Comparison of ENCODE assay signal across 8 mouse cellular contexts in the genomic region with DNA sequence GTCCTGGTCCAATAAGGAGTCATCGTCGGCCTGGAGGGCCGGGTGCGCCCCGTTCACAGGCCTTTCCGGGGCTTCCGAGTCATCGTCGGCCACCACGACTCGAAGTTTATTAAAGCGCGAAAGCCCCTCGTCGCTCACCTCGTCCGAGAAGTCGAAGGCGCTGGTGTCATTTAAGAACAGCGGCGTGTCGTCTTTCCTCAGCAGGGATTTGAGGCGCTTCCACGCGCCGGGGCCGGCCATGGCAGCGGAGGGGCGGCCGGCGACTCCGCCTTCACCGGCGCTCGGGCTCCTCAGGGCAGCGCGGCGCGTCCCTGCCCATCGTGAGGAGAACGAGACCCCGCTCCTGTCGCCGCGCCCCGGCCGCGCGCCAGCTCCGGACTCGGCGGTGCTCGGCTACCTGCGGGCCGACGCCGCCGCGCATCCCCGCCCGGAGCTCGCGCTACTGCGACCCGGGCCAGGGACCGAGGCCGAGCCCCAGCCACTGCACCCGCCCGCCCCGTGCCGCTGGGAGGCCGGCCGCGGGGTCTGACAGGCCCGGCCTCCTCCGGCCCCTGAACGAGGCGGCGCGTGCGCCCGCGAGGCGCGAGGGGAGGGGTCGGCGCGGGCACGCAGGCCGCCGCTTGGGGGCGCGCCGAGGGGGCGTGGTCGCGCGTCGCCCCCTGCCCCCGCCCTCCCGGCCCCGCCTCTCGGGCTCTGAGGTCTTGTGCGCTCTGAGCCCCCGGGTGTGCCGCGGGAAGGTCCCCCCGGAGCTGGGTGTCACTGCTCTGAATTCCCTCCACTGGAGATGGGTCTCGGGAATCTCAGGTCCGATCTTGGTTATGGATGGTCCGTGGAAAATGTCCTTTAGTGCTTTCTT. TPM values are rescaled to one million over a fixed set of nuclear protein-coding genes. Genes with fewer than 3 reads are reported as not detected.
DNase-seq lines count a peak whose midpoint lies in the region; ATAC-seq and TF ChIP-seq lines count a peak whose summit lies in the region.

Gene Slc30a4, minus strand, starts transcription at position 483 of the 856 bp plus-strand sequence.

- peak within 1 kb of the TSS; percentile 75 for H3K4me3 ChIP-seq in bone marrow, adult 2 months (replicated peaks; ENCODE audit: control insufficient read depth, low read depth, low read length)
- H3K4me3 ChIP-seq in forebrain, embryonic 11.5 days (ENCODE audit: low read depth, low read length) = peak within 1 kb of the TSS; percentile 68
- H3K4me3 ChIP-seq in heart, embryonic 14.5 days (ENCODE audit: control insufficient read depth in 1 of 2, insufficient read depth in 1 of 2, low read depth in 1 of 2, low read length in 2 of 2) = peak within 1 kb of the TSS; percentile 65 to 79
- H3K4me3 ChIP-seq in liver, embryonic 14.5 days (ENCODE audit: insufficient read depth in 1 of 2, low read depth in 2 of 2, low read length in 2 of 2) = peak within 1 kb of the TSS; percentile 54 to 71
- peak within 1 kb of the TSS; percentile 69 for H3K4me3 ChIP-seq in neural tube, embryonic 11.5 days (ENCODE audit: low read depth, low read length)
- peak within 1 kb of the TSS; percentile 72 for H3K4me3 ChIP-seq in stomach, postnatal 0 days (ENCODE audit: low read depth, low read length)

- no peaks in the 10 kb centered on the region; the same call in none of the 2 replicates for H3K4me1 ChIP-seq in bone marrow, adult 2 months (ENCODE audit: control insufficient read depth, insufficient read depth, low read length)
- peaks cover 2% of the 10 kb centered on the region; the same call in 1 of the 2 replicates for H3K4me1 ChIP-seq in forebrain, embryonic 11.5 days (replicated peaks; ENCODE audit: control insufficient read depth, insufficient read depth, low read length)
- peaks cover 0 to 11% of the 10 kb centered on the region in 2 experiments; a peak in 2 of 4 replicates for H3K4me1 ChIP-seq in heart, embryonic 14.5 days (ENCODE audit: control insufficient read depth in 2 of 2, insufficient read depth in 2 of 2, low read length in 2 of 2)
- no peaks in the 10 kb centered on the region for H3K4me1 ChIP-seq in liver, embryonic 14.5 days (replicated peaks; ENCODE audit: control insufficient read depth in 2 of 2, insufficient read depth in 2 of 2, low read length in 1 of 2)
- H3K4me1 ChIP-seq in neural tube, embryonic 11.5 days (ENCODE audit: control insufficient read depth, insufficient read depth, low read length) = peaks cover 11% of the 10 kb centered on the region; the same call in 1 of the 2 replicates
- H3K4me1 ChIP-seq in stomach, postnatal 0 days (replicated peaks; ENCODE audit: control insufficient read depth, insufficient read depth) = 0 out of 2 replicates have a peak, but pooled peaks cover 2% of the 10 kb centered on the region

- H3K27ac ChIP-seq in bone marrow, adult 2 months (ENCODE audit: control insufficient read depth, insufficient read depth, low read depth, low read length, poor library complexity) = peak within 1 kb of the TSS; percentile 50; the same call in 1 of the 2 replicates
- H3K27ac ChIP-seq in forebrain, embryonic 11.5 days (ENCODE audit: low read depth, low read length) = no peak within 1 kb of the TSS
- H3K27ac ChIP-seq in heart, embryonic 14.5 days (replicated peaks in 1 of 2; ENCODE audit: control insufficient read depth in 1 of 2, insufficient read depth in 1 of 2, low read depth in 2 of 2, low read length in 2 of 2) = peak within 1 kb of the TSS; percentile 43 to 69
- H3K27ac ChIP-seq in liver, embryonic 14.5 days = no peak within 1 kb of the TSS
- H3K27ac ChIP-seq in neural tube, embryonic 11.5 days (ENCODE audit: low read depth, low read length) = 0 out of 2 replicates have a peak within 1 kb of the TSS, but pooled peaks have one; percentile 14
- H3K27ac ChIP-seq in stomach, postnatal 0 days (replicated peaks) = peak within 1 kb of the TSS; percentile 86

- H3K36me3 ChIP-seq in forebrain, embryonic 11.5 days (ENCODE audit: control insufficient read depth, insufficient read depth, low read length) = no peaks in the 10 kb centered on the region
- no peaks in the 10 kb centered on the region for H3K36me3 ChIP-seq in heart, embryonic 14.5 days (ENCODE audit: control insufficient read depth, insufficient read depth, low read length)
- no peaks in the 10 kb centered on the region for H3K36me3 ChIP-seq in liver, embryonic 14.5 days (replicated peaks; ENCODE audit: control insufficient read depth, insufficient read depth, low read depth)
- H3K36me3 ChIP-seq in neural tube, embryonic 11.5 days (ENCODE audit: control insufficient read depth, insufficient read depth, low read length) = no peaks in the 10 kb centered on the region
- no peaks in the 10 kb centered on the region for H3K36me3 ChIP-seq in stomach, postnatal 0 days (ENCODE audit: control insufficient read depth, insufficient read depth, low read length)

- no peaks in the 10 kb centered on the region for H3K27me3 ChIP-seq in forebrain, embryonic 11.5 days (ENCODE audit: control insufficient read depth, insufficient read depth, low read length)
- no peaks in the 10 kb centered on the region for H3K27me3 ChIP-seq in heart, embryonic 14.5 days (ENCODE audit: control insufficient read depth, insufficient read depth, low read length)
- H3K27me3 ChIP-seq in liver, embryonic 14.5 days (ENCODE audit: control insufficient read depth, insufficient read depth, low read length) = peaks cover 34% of the 10 kb centered on the region
- H3K27me3 ChIP-seq in neural tube, embryonic 11.5 days (ENCODE audit: control insufficient read depth, insufficient read depth, low read length) = peaks cover 4% of the 10 kb centered on the region; the same call in 1 of the 2 replicates
- H3K27me3 ChIP-seq in stomach, postnatal 0 days (ENCODE audit: control insufficient read depth, insufficient read depth, low read length) = no peaks in the 10 kb centered on the region

- H3K9ac ChIP-seq in forebrain, embryonic 11.5 days (ENCODE audit: low read length) = peak within 1 kb of the TSS; percentile 75
- H3K9ac ChIP-seq in heart, embryonic 14.5 days (ENCODE audit: low read length) = peak within 1 kb of the TSS; percentile 85
- H3K9ac ChIP-seq in liver, embryonic 14.5 days (replicated peaks) = no peak within 1 kb of the TSS; the same call in 1 of the 2 replicates
- peak within 1 kb of the TSS; percentile 70 for H3K9ac ChIP-seq in neural tube, embryonic 11.5 days (ENCODE audit: low read length)
- peak within 1 kb of the TSS; percentile 85 for H3K9ac ChIP-seq in stomach, postnatal 0 days (ENCODE audit: low read length)

- H3K9me3 ChIP-seq in forebrain, embryonic 11.5 days (ENCODE audit: control insufficient read depth, low read length) = no peaks in the 10 kb centered on the region
- H3K9me3 ChIP-seq in heart, embryonic 14.5 days (ENCODE audit: control insufficient read depth, low read length) = no peaks in the 10 kb centered on the region
- H3K9me3 ChIP-seq in liver, embryonic 14.5 days (ENCODE audit: control insufficient read depth, low read length) = no peaks in the 10 kb centered on the region
- no peaks in the 10 kb centered on the region for H3K9me3 ChIP-seq in neural tube, embryonic 11.5 days (ENCODE audit: control insufficient read depth, low read length)
- H3K9me3 ChIP-seq in stomach, postnatal 0 days (ENCODE audit: control insufficient read depth, low read length) = no peaks in the 10 kb centered on the region

- H3K4me2 ChIP-seq in forebrain, embryonic 11.5 days (ENCODE audit: low read depth, low read length, severe bottlenecking) = peak within 1 kb of the TSS; percentile 66
- peak within 1 kb of the TSS; percentile 88 for H3K4me2 ChIP-seq in heart, embryonic 14.5 days (ENCODE audit: low read length)
- peak within 1 kb of the TSS; percentile 61 for H3K4me2 ChIP-seq in liver, embryonic 14.5 days (ENCODE audit: low read depth)
- peak within 1 kb of the TSS; percentile 75 for H3K4me2 ChIP-seq in neural tube, embryonic 11.5 days (ENCODE audit: low read depth)
- peak within 1 kb of the TSS; percentile 64 for H3K4me2 ChIP-seq in stomach, postnatal 0 days (replicated peaks; ENCODE audit: low read depth)

- peak; percentile 66 to 74 for DNase-seq in B cell, adult 2 months
- DNase-seq in forebrain, embryonic 11.5 days (ENCODE audit: low spot score) = peak; percentile 88
- DNase-seq in kidney, postnatal 10 days = peak; percentile 90
- no peak for DNase-seq in liver, embryonic 14.5 days (ENCODE audit: low read depth in 3 of 3, low spot score in 3 of 3)
- DNase-seq in neural tube, embryonic 11.5 days (ENCODE audit: low spot score) = peak; percentile 87
- DNase-seq in stomach, postnatal 0 days (ENCODE audit: low spot score) = peak; percentile 81

- no peak for TF ChIP-seq EP300 in liver, embryonic 14.5 days (IDR thresholded peaks at IDR 0.05; ENCODE audit: low read depth)
- TF ChIP-seq EP300 in stomach, postnatal 0 days (optimal IDR thresholded peaks at IDR 0.05) = no peak

- peak; percentile 99 for ATAC-seq in forebrain, embryonic 11.5 days (replicated peaks; ENCODE audit: low FRiP score)
- peak; percentile 99 for ATAC-seq in heart, embryonic 14.5 days (ENCODE audit: insufficient number of reproducible peaks, insufficient read depth, low FRiP score, low read depth)
- ATAC-seq in liver, embryonic 14.5 days (ENCODE audit: insufficient read depth) = peak; percentile 83
- peak; percentile 97 for ATAC-seq in neural tube, embryonic 11.5 days (ENCODE audit: insufficient read depth, low FRiP score, low TSS enrichment)
- peak; percentile 95 for ATAC-seq in stomach, postnatal 0 days (ENCODE audit: low FRiP score, low TSS enrichment)

- no peak for TF ChIP-seq CTCF in bone marrow, adult 2 months (IDR thresholded peaks at IDR 0.05; ENCODE audit: control insufficient read depth, insufficient read depth, low read length)
- TF ChIP-seq CTCF in liver, embryonic 14.5 days (IDR thresholded peaks at IDR 0.05; ENCODE audit: low read depth) = no peak
- peak; percentile 13; the same call in 1 of the 2 replicates for TF ChIP-seq CTCF in stomach, postnatal 0 days (IDR thresholded peaks at IDR 0.05; ENCODE audit: low read depth)

- WGBS in bone marrow, adult 2 months = 1% methylated on average over 111 of the region's 111 CpGs
- under 1% methylated on average over 77 of the region's 111 CpGs for WGBS in forebrain, embryonic 11.5 days
- under 1% methylated on average over 84 of the region's 111 CpGs for WGBS in heart, embryonic 14.5 days
- WGBS in liver, embryonic 14.5 days (ENCODE audit: insufficient replicate concordance) = under 1% methylated on average over 99 of the region's 111 CpGs
- under 1% methylated on average over 82 of the region's 111 CpGs for WGBS in neural tube, embryonic 11.5 days
- under 1% methylated on average over 110 of the region's 111 CpGs for WGBS in stomach, postnatal 0 days

- TF ChIP-seq POLR2A in bone marrow, adult 2 months (IDR thresholded peaks at IDR 0.05; ENCODE audit: borderline replicate concordance, control insufficient read depth, low read depth, low read length) = no peak

RNA-seq across cellular contexts. Expression of gene Slc30a4, which starts in this region (rescaled TPM):
- 0.18 and 2.8 TPM in 2 replicates for polyA plus RNA-seq in bone marrow, adult 2 months (2011; ENCODE audit: insufficient read depth, insufficient read length, low replicate concordance, missing spikeins)
- 6.8 and 9.6 TPM in 2 replicates for polyA plus RNA-seq in forebrain, embryonic 11.5 days (2014; fragmentation: Nextera tagmentation; extraction: Ambion mirVana)
- 10.4 and 10.9 TPM in 2 replicates for polyA plus RNA-seq in heart, embryonic 14.5 days (2014; fragmentation: Nextera tagmentation; extraction: Ambion mirVana)
- polyA plus RNA-seq in liver, embryonic 14.5 days (2012; rRNA removed) = 0.74 and 0.81 TPM in 2 replicates
- polyA plus RNA-seq in liver, embryonic 14.5 days (2014; fragmentation: Nextera tagmentation; extraction: Ambion mirVana) = 1.0 and 1.5 TPM in 2 replicates
- 10.1 and 10.3 TPM in 2 replicates for polyA plus RNA-seq in neural tube, embryonic 11.5 days (2014; fragmentation: Nextera tagmentation; extraction: Ambion mirVana)
- polyA plus RNA-seq in stomach, postnatal 0 days (2015; fragmentation: Nextera tagmentation; extraction: Ambion mirVana) = 9.5 TPM in 2 replicates

Comparison
In these comparisons a context has a peak if more than half of its experiments do, and no peak if none do; other contexts are left out.
1. DNase-seq: peak in B cell, adult 2 months (2 of 2), forebrain, embryonic 11.5 days (single experiment), kidney, postnatal 10 days (single experiment), neural tube, embryonic 11.5 days (single experiment) and stomach, postnatal 0 days (single experiment); none in liver, embryonic 14.5 days (0 of 3).
2. H3K27ac ChIP-seq: peak in bone marrow, adult 2 months (single experiment), heart, embryonic 14.5 days (2 of 2), neural tube, embryonic 11.5 days (single experiment) and stomach, postnatal 0 days (single experiment); none in forebrain, embryonic 11.5 days (single experiment) and liver, embryonic 14.5 days (single experiment).
3. Peak in every context shown above with its lines, with median percentiles within 50 percentile points of each other: H3K4me3 ChIP-seq, ATAC-seq and H3K4me2 ChIP-seq.